Mouse (Mus musculus) embryo, embryonic 9.5 days (tissue): ENCODE results near the gene Psmb7.

Source experiments
- DNase-seq: peaks from one replicate; pipeline ENCODE4 v3.0.0-alpha.2; 2017; ENCODE audit errors: extremely low spot score

Psmb7 gene

DNA sequence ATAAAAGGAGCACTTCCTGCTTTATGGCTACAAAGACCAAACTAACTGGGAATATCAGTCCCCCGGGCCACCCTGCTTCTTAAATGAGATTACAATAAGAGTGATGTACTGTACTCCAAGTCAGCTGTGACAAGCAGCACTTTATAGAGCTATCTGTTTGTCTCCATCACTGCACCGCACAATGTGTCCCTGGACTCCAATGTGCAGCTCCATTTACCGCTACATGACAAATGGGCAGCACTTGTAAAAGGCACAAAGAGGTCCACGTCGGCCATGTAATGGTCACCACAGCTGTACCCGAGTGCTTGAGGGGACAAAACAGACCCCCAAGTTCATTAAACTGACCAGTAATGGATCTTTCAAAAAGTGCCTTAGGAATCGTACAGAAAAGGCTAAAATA, 49.0 kb downstream of the Psmb7 start:
- no peak for DNase-seq

DNA sequence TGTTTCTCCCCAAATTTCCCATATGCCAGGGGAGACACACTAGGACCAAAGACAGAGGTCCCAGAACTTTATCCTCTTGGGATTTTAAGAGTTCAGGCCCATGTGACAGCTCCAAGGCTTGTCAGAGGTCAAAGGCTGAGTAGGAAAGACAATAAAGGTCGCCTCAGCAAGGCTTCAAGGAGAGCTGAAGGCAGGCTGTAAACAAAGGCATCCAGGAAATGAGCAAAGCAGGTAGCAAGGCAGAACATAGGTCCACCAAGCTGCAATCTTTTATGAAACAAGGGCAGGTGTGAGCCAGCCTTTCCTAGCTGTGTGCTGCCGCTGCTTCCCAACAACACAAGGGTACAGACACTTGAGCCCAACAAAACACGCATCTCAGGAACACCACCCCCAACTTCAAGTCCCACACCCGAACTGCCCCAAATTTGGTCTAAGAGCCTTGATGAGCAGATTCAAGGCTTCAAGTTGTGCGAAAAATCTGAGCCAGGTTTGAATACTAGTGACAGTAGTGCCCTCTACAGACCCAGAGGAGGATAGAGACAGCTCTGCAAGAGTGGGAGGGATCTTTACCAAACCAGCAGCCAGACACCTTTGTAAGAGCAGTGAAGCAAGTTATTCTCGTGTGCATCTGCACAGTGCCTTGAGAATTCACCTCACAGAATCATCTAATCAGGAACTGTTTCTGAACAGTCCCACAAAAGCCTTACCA, 52.0 kb downstream of the Psmb7 start:
- DNase-seq = no peak

DNA sequence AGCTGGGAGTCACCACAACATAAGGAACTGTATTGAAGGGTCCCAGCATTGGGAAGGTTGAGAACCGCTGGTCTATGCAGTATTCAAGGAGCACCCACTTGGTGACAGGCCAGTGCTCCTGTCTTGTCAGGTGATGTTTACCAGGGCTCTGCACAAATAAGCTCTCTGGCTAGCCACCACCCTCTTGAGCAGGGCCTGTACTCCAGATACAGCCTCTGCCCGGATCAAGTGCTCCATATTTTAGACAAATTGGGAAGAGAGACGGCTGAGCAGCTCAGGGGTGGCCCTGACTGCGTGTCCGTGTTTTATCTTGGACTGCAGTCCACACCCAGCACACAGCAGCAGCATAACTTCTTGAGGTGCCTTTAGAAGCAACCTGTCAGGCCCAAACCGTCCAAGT, 57.2 kb downstream of the Psmb7 start:
- DNase-seq = no peak

DNA sequence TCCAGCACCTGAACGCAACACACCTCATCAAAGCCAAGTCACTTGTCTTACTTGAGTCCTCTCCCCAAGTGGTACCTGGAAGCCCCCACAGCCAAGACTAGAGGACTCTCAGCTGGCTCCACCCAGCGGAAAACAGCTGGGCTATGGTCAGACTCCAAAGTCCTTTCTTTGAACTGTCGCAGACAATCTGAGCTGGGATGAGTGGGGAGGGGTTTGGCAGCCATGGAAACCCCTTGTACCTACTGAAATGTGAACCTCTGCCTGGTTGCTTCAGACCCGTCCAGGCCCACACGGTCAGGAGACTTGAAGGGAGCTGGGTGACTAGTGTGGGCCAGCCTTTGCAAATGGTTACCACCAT, 58.5 kb downstream of the Psmb7 start:
- peak; percentile 44 for DNase-seq

DNA sequence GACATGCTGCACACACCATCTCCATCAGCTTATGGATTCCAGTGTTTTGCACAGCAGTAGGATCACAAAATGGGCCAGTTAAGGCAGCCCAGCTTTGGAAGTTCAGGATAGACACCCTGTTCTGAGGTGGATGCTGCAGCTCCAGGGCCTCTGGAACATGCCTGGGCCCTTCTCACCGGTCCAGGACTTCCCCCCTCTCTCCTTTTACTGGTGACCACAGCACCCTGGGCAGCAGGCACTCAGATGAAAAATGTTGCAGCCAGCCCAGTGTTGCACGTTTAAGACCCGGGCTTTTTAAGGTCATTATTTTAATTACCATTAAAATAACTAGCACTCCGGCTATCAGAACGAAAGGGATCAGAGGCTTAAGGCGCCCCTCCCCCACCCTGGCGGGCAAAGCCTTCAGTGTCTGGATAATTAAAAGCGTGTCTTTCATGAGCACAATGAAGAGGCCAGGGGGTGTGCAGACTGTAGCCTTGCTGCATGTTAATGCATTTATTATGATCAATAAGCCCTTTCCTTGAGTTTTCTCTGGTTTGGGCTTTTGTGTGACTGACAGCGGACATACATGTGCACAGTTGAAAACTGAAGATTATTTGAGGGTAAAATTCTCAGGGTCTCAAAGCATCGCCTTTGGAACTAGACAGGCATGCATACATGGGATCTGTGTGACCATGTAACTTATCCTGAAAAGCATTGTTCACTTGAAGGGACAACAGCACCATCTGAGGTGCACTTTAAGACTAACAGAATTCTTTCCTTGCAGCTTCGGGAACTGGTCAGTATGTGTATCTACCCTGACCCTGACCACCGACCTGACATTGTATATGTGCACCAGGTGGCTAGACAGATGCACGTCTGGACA, 59.1 kb downstream of the Psmb7 start:
- peak; percentile 36 for DNase-seq

DNA sequence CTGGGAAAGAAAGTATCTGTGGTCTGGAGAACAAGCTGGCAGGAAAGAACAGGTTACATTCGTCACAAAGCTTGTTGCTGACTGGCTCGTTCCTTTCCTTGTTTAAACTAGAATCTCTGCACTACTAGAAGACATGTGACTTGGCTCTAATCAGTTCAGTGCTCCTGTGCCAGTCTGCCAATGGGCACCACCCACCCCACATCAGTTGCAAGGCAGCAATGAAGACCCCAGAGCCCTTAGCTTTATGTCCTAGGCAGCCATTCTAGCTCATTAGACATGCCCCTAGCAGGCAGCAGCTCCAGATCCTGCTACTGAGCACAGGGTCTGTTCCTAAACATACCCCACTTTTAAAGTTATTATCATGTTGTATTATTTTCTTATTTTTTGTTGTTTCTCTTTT, 59.9 kb downstream of the Psmb7 start:
- no peak for DNase-seq

DNA sequence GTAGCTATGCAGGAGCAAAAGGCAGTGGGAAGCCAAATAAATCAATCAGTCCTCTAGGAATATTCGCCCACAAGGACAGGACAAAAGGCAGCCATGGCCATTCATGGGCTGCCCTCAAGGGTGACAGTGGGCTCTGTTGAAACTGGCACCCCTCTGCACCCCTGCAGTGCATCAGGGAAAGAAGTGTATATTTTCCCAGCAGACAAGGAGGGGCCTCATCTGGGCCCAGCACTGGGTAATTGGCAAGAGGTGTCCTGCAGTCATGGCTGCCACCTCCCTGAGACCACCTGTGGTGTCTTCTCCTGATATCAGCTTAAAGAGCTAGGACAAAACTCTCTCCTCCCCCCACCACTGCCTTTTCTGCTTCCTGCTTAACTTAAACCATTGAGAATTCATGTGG, 64.4 kb downstream of the Psmb7 start:
- DNase-seq = no peak

DNA sequence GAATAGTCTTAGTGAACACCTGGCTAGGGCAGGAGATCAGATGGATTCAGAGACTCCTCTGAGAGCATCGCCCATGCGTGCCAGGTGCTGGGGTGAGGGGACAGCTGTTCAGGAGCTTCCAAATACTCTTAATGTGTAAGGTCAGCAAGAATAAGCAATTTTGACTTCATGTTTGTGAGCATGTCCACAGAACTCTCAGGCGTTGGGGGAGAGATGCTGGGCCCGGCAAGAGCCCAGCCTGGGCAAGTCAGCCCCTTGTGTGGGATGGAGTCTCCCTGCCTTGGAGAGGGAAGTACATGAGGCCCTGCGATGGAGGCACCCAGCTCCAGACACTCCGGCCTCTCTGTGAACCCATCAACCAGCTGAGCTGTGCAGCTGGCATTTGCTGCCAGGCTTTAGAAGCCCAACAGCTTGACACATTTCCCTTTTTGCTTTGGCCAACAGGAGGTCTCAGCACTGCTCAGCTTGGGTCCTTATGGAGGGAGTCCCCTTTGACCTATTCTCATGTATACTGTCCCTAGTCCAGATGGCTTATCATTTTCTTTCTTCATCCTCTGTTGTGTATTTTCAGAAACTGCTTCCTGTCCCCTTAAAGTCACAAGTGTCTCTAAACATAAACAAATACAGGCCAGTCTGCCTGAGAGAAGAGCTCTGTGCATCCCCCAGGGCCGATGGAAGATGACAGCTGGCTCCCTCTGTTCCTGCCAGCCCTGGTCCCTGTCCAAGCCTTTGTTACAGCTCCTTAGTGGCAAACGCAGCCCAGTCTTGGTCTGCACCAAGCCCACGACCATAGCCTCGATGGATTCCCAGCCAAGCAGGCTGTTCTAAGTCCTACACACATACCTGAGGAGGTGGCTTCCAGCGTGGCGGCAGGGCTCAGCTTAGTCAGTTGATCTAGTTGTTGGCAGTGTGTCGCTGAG, 65.0 kb downstream of the Psmb7 start:
- DNase-seq = no peak

DNA sequence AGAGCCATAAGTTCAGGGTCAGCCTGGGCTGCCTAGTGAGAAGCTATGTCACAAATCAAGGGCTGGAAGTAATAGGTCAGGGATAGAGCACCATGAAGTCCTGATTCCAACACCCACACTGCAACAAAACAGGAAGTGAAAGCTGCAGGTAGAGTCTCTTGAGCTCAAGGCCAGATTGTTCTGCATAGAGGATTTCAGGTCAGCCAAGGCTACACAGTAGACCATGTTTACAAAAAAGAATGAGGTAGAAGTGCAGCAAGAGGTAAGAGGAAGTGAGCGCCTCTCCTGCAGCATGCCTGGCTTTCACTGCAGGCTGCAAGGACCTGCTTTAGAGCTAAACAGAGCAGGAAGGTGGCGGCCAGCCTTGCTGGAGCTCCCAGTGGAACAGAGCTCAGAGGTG, 69.2 kb downstream of the Psmb7 start:
- DNase-seq = no peak

DNA sequence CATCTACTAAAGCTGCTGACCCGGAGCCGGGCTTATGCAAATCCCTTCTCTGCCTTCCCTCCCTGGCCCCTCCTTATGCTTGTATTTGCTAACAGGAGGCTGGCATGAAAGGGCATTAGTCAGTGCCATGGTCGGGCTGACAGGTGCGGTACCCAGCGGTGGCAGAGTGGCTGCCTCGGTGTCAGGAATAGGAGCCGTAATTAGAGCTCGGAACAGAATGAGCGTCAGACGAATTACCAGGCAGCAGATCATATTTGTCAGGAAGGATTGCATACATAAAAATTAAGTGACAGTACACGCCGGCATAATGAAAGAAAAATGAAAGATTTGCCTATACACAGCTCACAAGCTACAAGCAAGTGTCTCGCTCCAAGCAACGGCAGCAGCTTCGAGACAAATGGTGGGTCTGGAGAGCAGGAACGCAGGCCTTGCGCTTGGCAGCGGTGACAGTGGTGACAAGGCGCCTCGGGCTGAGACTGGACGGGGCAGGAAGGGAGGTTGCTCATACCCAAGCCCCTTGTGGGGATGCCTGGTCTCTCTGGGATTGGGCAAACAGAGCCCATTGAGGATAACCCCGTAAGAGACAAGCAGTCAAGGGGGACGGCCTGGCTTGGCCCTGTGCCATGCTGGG, 71.8 kb downstream of the Psmb7 start:
- DNase-seq = no peak

DNA sequence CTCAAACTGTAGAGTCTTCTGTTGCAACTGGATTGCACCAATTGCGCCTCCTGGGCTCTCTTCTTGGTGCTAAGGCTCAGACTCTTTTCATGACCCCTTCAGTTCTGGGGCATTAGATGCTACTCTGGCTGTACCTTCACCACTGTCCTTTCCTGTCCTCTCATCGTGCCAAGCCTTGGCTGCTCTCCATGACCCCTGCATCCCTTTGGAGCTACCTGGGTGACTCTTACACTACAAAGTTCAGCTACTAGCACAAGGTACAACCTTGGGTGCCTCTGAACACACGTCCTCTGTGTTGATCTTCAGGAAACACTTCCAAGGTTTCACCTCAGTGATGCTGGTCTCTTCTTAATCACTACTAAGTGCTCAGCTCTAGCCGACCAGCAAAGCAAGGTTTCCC, 81.3 kb downstream of the Psmb7 start:
- no peak for DNase-seq

DNA sequence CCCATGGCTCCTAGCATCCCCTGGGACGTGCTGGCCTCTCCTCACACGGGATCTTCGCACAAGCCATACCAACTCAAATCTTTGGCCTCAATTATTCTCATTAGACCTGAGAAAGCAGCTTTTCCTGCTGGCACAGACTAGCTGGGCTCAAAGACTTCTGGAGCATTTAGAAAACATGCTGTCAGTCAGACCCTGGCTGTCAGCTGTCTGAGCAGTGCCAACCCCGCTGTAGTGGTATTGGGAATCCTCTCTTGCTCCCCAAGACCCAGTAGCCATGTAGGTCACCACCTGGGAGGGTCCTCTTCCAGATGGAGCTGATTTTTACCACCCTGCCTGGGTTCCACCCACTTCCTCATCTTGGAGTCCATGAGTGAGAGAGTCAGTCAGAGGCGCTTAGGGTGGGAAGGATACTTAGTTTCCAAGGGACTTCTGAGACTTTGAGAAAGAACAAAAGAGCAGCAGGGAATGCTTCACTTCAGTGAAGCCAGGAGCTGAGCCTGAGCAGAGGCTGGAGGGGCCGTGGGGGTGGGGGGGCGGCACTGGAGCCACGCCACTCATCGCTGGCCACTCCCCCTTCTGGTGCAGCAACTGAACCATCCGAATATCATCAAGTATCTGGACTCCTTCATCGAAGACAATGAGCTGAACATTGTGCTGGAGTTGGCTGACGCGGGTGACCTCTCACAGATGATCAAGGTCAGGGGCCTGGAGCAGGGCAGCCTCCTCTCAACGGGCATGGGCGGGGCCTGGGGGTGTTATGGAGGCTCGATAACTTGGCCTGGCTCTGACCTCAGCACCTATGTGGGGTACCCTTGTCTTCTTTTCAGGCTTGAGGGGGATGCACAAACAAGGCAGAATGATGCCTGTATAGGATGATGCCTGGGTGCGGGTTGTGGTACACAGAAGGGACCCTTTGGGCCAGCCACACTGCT, 83.3 kb downstream of the Psmb7 start:
- no peak for DNase-seq

DNA sequence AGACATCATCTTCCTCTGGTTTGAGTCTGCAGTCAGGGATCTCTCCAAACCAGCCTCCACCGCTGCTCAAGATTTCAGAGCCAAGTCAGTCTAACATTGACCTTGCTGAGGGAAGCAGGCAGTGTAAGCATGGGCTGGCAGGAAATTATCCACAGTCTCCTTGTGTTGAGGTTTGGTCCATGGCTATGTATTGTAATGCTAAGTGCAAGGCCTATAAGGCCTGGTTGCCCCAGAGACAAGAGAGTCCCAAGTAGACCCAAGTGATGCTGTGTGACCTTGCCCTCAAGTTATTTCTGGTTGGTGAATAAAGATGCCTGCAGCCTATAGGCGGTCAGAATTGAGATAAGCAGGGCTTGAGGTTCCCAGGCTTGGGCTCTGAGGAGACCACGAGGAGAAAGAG, 87.2 kb downstream of the Psmb7 start:
- DNase-seq = no peak

DNA sequence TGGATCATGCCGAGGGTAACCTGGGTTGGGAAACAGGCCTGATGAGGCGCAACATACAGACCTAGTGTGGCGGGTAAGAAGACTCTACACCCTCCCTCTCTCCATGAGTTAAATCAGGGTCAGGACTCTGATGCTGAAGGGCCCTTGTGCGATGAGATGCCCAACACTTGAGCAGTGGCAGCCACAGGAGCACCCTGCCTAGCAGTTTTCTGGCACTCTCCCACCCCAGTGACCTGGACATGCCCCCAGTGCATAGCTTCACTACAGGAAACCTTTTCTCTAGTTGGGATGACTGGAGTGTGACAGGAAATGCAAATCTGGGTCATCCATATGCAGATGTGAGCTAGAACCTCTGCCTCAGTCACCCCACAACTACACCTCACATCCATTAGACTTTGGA, 88.2 kb downstream of the Psmb7 start:
- no peak for DNase-seq

DNA sequence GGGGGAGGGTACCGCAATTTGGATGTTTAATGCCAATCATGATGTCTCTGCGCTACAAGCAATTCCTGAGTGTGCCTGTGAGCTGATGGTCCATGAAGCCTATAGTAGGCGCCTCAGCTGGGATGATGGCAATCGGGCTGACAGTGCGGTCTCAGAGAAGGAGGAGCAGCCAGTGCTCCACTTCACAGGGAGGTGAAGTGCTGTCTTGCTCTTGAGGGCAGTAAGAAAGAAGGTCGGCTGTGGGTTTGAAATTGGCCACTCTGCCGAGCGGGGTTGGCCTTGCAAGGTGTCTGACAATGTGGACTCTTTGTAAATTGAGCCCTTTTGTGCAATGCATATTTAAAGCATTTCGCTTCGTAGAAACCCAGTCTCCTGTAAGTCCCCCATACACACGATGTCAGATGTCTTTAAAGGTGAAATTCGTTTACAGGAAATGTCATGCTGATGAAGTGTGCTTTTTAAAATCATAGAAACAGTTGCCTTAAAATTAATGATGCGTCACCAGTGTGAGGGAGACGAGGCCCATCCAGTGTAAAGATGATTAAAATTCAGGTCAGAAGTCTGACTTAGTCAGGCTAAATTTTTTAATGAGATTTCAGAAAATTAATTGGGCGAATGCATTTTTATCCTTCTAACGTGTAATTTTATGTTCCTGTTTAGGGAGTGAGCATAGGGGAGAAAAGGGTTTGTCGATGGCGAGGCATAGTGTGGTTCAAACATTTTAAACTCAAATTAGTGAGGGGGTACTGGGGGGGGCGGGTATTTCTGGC, 89.5 kb downstream of the Psmb7 start:
- DNase-seq = no peak

DNA sequence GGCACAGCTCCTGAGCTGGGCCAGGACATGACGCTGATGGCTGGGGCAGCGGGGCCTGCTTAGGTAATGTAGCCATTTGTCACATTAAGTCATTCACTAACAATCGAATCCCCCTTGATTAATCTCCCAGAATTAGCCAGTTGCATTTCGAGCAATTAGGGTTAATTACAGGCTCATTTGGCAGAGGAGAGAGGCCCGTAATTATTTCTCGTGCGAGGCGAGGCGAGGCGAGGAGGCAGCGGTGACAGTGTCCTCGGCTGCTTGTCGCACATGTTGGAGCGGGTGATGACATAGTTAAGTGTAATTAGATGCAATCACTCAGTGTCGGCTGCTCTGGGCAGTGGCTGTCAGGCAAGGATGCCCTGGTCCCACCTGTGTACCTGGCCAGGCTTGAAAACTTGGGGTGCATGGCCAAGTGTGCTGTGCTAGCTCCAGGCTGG, 91.9 kb downstream of the Psmb7 start:
- no peak for DNase-seq

DNA sequence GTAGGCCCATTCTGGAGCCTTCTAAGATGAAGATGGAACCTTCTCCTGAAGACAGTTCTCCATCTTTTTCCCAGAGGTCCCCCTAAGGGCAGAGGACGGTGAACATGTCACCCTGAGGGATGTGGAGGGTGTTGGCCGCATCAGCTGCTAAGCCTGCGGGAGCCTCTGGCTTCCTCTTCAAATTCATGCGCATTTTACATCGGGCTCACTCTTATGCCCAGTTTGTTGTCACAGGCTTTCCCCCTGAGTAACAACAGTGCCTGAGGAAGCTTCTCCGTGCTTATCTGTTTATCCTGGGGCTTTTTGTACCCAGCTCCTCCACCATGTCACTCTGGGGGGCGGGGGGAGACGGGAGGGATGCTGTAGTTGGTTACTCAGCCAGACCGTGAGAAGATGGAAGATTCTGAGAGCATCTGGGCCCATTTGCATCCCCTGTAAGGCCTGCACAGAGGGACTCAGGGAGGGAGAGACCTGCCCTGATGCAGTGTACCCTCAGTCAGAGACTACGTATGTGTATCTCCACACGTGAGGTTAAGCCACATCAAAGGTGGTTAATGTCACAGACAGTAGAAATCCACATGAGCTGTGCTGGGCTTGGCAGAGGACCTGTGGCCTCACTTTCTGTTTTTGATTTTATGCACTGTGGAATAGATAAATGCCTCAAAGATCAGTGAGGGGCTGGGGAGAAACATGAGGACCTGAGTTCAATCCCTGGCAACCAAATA, 95.9 kb downstream of the Psmb7 start:
- no peak for DNase-seq

DNA sequence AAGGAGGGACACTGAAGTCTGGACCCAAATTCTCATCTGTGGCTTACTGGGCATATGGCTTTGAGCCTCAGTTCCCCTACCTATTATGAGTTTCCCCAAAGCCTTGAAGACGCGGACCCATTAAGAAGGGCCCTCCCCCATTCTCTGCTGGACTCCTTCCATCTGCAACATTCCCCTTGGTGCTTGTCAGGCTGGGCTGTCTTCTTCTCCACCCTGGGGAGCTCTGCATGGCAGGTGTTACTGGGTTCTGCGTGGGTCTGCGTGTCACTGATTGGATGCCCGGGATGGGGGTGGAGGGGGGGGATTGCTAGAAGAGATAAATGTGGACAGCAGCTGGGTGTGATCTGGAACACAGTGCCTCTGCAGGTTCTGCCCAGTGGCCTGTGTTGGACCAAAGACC, 97.1 kb downstream of the Psmb7 start:
- no peak for DNase-seq

DNA sequence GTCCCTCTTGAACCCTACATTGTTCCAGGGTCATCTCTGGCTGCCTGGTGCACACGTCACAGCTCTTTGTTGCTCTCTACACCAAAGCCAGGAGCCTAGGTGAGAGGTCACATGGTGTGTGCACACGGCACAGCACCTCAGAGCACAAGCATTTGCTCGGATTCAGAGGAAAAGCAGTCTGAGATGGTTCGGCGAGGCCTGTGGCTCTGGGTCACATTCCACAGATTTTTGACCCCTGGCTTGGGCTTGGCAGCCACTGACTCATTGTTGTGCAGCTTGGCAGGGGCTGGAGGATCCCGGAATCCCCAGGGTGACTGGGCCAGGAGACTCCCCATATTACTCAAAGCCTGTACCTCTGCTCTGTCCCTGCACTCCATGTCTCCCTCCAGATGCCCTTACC, 97.7 kb downstream of the Psmb7 start:
- DNase-seq = peak; percentile 71
